Mouse (Mus musculus): Measurements from ENCODE around the gene Cdk14. TPM values are rescaled to one million over a fixed set of nuclear protein-coding genes. Genes with fewer than 3 reads are reported as not detected.

Gene Cdk14
- polyA plus RNA-seq, 1 experiment, result 11.2 TPM

DNA sequence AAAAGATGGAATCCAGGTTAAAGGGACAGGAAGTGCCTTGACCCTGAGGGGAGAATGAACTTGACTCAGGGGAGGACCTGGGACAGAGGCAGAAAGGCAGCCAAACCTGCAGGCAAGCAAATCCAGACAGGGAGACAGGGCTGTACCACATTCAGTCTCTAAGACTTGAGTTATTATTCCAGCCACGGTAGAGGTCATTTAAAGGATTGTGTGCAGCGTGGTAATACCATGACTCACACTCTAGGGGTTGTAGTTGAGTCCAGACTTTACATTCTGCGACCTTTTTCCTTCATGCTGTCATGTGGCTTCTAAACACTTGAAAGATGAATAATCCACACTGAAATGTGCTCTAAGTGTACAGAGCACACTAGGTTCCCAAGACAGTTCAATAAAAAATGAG, 27.3 kb downstream of the Cdk14 start:
- H3ac ChIP-seq (ENCODE audit: control insufficient read depth, insufficient read length), result no peak overlapping the region
- no peaks in the 10 kb centered on the region for H3K36me3 ChIP-seq (ENCODE audit: control insufficient read depth, insufficient read depth)
- H3K4me2 ChIP-seq (ENCODE audit: low read depth), result peak overlapping the region; percentile 27
- no peaks in the 10 kb centered on the region for H3K27me3 ChIP-seq (ENCODE audit: control insufficient read depth, insufficient read depth, insufficient read length)
- no peaks in the 10 kb centered on the region for H3K79me2 ChIP-seq (ENCODE audit: control insufficient read depth, insufficient read depth)
- TF ChIP-seq POLR2AphosphoS2 (IDR thresholded peaks at IDR 0.05; ENCODE audit: insufficient read length, low read depth) (no peak), USF1 (IDR thresholded peaks at IDR 0.05; ENCODE audit: low read depth) (peak; percentile 21)
- no peak overlapping the region for H3K4me3 ChIP-seq

GRCm38 (mm10) chr5:5380731-5381718, 39.1 kb downstream of the Cdk14 start:
- Histone ChIP-seq H3K4me2 (ENCODE audit: low read depth) (peak overlapping the region; percentile 88), H3ac (ENCODE audit: control insufficient read depth, insufficient read length) (peak overlapping the region; percentile 89), H3K4me3 (peak overlapping the region; percentile 86), H3K27me3 (ENCODE audit: control insufficient read depth, insufficient read depth, insufficient read length) (no peaks in the 10 kb centered on the region), H3K79me2 (ENCODE audit: control insufficient read depth, insufficient read depth) (peaks cover 39% of the 10 kb centered on the region), H3K36me3 (ENCODE audit: control insufficient read depth, insufficient read depth) (no peaks in the 10 kb centered on the region)
- TF ChIP-seq MYOG (IDR thresholded peaks at IDR 0.05; ENCODE audit: control insufficient read depth in 1 of 3, insufficient read depth in 1 of 3, insufficient read length in 2 of 3, low read depth in 2 of 3), result no peak
- TF ChIP-seq POLR2A (IDR thresholded peaks at IDR 0.05; ENCODE audit: insufficient read length, low read depth), result peak; percentile 40

GRCm38 (mm10) chr5:5379870-5380730, 40.0 kb downstream of the Cdk14 start:
- H3ac ChIP-seq (ENCODE audit: control insufficient read depth, insufficient read length), result peak overlapping the region; percentile 89
- H3K79me2 ChIP-seq (ENCODE audit: control insufficient read depth, insufficient read depth), result peaks cover 48% of the 10 kb centered on the region
- H3K4me2 ChIP-seq (ENCODE audit: low read depth), result peak overlapping the region; percentile 88
- H3K36me3 ChIP-seq (ENCODE audit: control insufficient read depth, insufficient read depth), result no peaks in the 10 kb centered on the region
- TF ChIP-seq POLR2AphosphoS2 (IDR thresholded peaks at IDR 0.05; ENCODE audit: insufficient read length, low read depth) (peak; percentile 54), MYOG (IDR thresholded peaks at IDR 0.05; ENCODE audit: control insufficient read depth in 1 of 3, insufficient read depth in 1 of 3, insufficient read length in 2 of 3, low read depth in 2 of 3) (peak in 2 of 3 experiments; percentile 2 to 37), POLR2A (IDR thresholded peaks at IDR 0.05; ENCODE audit: insufficient read length, low read depth) (peak; percentile 81), TCF3 (IDR thresholded peaks at IDR 0.05; ENCODE audit: insufficient read length, low read depth) (no peak), MYOD1 (IDR thresholded peaks at IDR 0.05; ENCODE audit: control insufficient read depth in 1 of 3, insufficient read length in 2 of 3, low read depth in 2 of 3) (peak in 1 of 3 experiments; percentile 39)
- no peaks in the 10 kb centered on the region for H3K27me3 ChIP-seq (ENCODE audit: control insufficient read depth, insufficient read depth, insufficient read length)
- peak overlapping the region; percentile 86 for H3K4me3 ChIP-seq

- peak overlapping the region; percentile 83 for H3K4me2 ChIP-seq (ENCODE audit: low read depth)
These were observed 40.6 kb downstream of the Cdk14 start for GRCm38 (mm10) chr5:5379501-5379869.

DNA sequence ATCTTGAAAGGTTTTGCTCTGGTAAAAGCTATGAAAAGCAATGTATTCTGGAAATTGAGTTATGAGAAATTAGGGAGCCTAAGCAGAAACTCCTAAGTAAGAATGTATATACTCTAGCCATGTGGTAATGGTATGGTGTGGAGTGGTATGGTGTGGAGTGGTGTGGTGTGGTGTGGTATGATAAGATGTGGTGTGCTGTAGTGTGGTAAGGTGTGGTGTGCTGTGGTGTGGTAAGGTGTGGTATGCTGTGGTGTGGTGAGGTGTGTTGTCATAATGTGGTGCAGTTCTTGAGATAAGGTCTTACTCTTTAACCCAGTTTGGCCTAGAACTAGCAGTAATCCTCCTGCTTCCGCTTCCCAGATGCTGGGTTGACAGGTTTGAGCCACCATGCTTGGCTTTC, 45.7 kb downstream of the Cdk14 start:
- H3K79me2 ChIP-seq (ENCODE audit: control insufficient read depth, insufficient read depth), result peaks cover 70% of the 10 kb centered on the region
- H3K27me3 ChIP-seq (ENCODE audit: control insufficient read depth, insufficient read depth, insufficient read length), result no peaks in the 10 kb centered on the region
- no peak overlapping the region for H3K4me2 ChIP-seq (ENCODE audit: low read depth)
- TF ChIP-seq SRF (IDR thresholded peaks at IDR 0.05; ENCODE audit: control insufficient read depth, insufficient read length, low read depth) (no peak), MYOD1 (IDR thresholded peaks at IDR 0.05; ENCODE audit: control insufficient read depth in 1 of 3, insufficient read length in 2 of 3, low read depth in 2 of 3) (peak in 1 of 3 experiments; percentile 29)
- H3ac ChIP-seq (ENCODE audit: control insufficient read depth, insufficient read length), result no peak overlapping the region
- no peak overlapping the region for H3K4me3 ChIP-seq
- peaks cover 7% of the 10 kb centered on the region for H3K36me3 ChIP-seq (ENCODE audit: control insufficient read depth, insufficient read depth)

More at GRCm38 (mm10) chr5:5379501-5379869, 40.6 kb downstream of the Cdk14 start:
- no peaks in the 10 kb centered on the region for H3K27me3 ChIP-seq (ENCODE audit: control insufficient read depth, insufficient read depth, insufficient read length)
- peaks cover 54% of the 10 kb centered on the region for H3K79me2 ChIP-seq (ENCODE audit: control insufficient read depth, insufficient read depth)
- peak overlapping the region; percentile 86 for H3K4me3 ChIP-seq
- H3K36me3 ChIP-seq (ENCODE audit: control insufficient read depth, insufficient read depth), result no peaks in the 10 kb centered on the region
- TF ChIP-seq CEBPB (IDR thresholded peaks at IDR 0.05; ENCODE audit: insufficient read depth, poor library complexity, severe bottlenecking) (no peak), MYOD1 (IDR thresholded peaks at IDR 0.05; ENCODE audit: control insufficient read depth in 1 of 3, insufficient read length in 2 of 3, low read depth in 2 of 3) (no peak), POLR2A (IDR thresholded peaks at IDR 0.05; ENCODE audit: insufficient read length, low read depth) (no peak), USF1 (IDR thresholded peaks at IDR 0.05; ENCODE audit: low read depth) (no peak), MYOG (IDR thresholded peaks at IDR 0.05; ENCODE audit: control insufficient read depth in 1 of 3, insufficient read depth in 1 of 3, insufficient read length in 2 of 3, low read depth in 2 of 3) (no peak), SRF (IDR thresholded peaks at IDR 0.05; ENCODE audit: control insufficient read depth, insufficient read length, low read depth) (no peak), E2F4 (IDR thresholded peaks at IDR 0.05; ENCODE audit: insufficient read depth) (no peak), TCF3 (IDR thresholded peaks at IDR 0.05; ENCODE audit: insufficient read length, low read depth) (no peak), MAX (IDR thresholded peaks at IDR 0.05; ENCODE audit: low read depth) (no peak), POLR2AphosphoS2 (IDR thresholded peaks at IDR 0.05; ENCODE audit: insufficient read length, low read depth) (no peak), REST (IDR thresholded peaks at IDR 0.05; ENCODE audit: insufficient read depth, insufficient read length) (no peak), TCF12 (IDR thresholded peaks at IDR 0.05; ENCODE audit: insufficient read depth, poor library complexity, severe bottlenecking) (no peak)
- H3ac ChIP-seq (ENCODE audit: control insufficient read depth, insufficient read length), result peak overlapping the region; percentile 89
